Mouse (Mus musculus) megakaryocyte, embryonic 14.5 days (primary cell): ENCODE data around the gene Ulk1.

Source experiments
- FLI1 ChIP-seq: IDR thresholded peaks from 2 replicates; pipeline ENCODE4 v1.6.1; 2012; ENCODE audit warnings: low read length, inconsistent platforms, mixed read lengths
- GATA1 ChIP-seq: IDR thresholded peaks from 3 replicates; pipeline ENCODE4 v1.6.1; 2012; ENCODE audit warnings: mixed read lengths, low read length, inconsistent platforms, borderline replicate concordance

DNA sequence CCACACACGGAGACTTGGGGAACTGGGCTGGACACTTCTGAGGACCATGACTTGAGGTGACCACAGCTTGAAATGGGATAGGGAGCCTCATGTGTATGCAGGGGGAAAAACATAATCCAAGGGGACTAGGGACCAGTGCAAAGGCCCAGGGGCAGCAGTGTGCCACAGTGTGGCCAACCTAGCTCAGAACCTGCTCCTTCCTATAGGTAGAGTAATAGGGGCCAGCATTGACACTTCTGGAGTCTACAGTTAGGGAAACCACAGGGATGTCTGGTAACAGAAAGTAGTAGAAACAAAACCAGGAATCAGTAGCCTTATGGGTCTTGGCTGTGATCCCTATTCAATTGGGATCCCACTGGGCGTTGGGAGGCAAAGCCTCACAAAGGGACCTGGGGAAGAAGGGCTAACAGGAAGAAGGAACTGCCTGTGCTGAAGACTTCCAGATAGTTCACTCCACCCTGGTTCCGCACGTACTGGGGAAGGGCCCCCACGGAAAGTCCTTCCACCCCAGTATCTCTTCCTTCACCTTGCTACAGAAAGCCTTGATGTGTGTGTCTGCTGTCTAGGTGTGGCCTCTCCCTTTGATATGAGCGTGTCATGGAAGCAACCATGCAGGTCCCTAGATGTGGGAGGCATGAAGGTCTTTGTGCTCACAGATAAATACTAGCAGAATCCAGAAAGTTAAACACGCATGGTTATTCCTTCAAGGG lies 28.2 kb downstream of the Ulk1 start:
- no peak for TF ChIP-seq GATA1
- TF ChIP-seq FLI1: no peak
